Mouse (Mus musculus) liver, adult 2 months (tissue): ENCODE measurements around the gene Iqsec3. TPM values are rescaled to one million over a fixed set of nuclear protein-coding genes. Genes with fewer than 3 reads are reported as not detected.
A peak's percentile ranks its signal among the peaks of the same experiment; 100 is the strongest.

Experiments used
- DNase-seq: peaks from one replicate; pipeline ENCODE4 v3.0.0-alpha.2; 2011; ENCODE audit warnings: low read depth, low spot score; ENCODE audit errors: extremely low read depth
- H3K27ac ChIP-seq: fragments of 200-500 bp; replicated peaks from 2 replicates; pipeline ENCODE4 v1.5.1; 2012; ENCODE audit warnings: low read depth, mild to moderate bottlenecking, control low read depth, inconsistent platforms, low read length; ENCODE audit not compliant: insufficient read depth
- H3K27me3 ChIP-seq: fragments of 200-500 bp; 2 replicates; pipeline ENCODE4 v1.6.1; 2012; ENCODE audit warnings: mild to moderate bottlenecking, moderate library complexity, low read length, inconsistent platforms; ENCODE audit not compliant: control insufficient read depth, insufficient read depth
- H3K36me3 ChIP-seq: fragments of 200-500 bp; 2 replicates; pipeline ENCODE4 v1.6.1; 2012; ENCODE audit warnings: low read length, inconsistent platforms; ENCODE audit not compliant: control insufficient read depth, insufficient read depth
- H3K4me1 ChIP-seq: fragments of 200-500 bp; 2 replicates; pipeline ENCODE4 v1.6.1; 2011; ENCODE audit warnings: low read length; ENCODE audit not compliant: control insufficient read depth, insufficient read depth
- H3K4me3 ChIP-seq: fragments of 200-500 bp; 2 replicates; pipeline ENCODE4 v1.5.1; 2011; ENCODE audit warnings: low read depth, mild to moderate bottlenecking, control low read depth, low read length, moderate library complexity; ENCODE audit not compliant: insufficient read depth
- H3K79me2 ChIP-seq: fragments of 200-500 bp; 2 replicates; pipeline ENCODE4 v1.6.1; 2012; ENCODE audit warnings: inconsistent platforms, mild to moderate bottlenecking, low read length, moderate library complexity; ENCODE audit not compliant: control insufficient read depth, insufficient read depth
- H3K9ac ChIP-seq: fragments of 200-500 bp; 2 replicates; pipeline ENCODE4 v1.6.1; 2012; ENCODE audit warnings: low read depth, mild to moderate bottlenecking, control low read depth, inconsistent platforms, low read length
- CTCF ChIP-seq: fragments of 200-500 bp; IDR thresholded peaks from 2 replicates; pipeline ENCODE4 v1.5.1; 2011; ENCODE audit warnings: low read depth, low read length, control low read depth
- POLR2A ChIP-seq: fragments of 200-500 bp; IDR thresholded peaks from 2 replicates; pipeline ENCODE4 v1.6.1; 2011; ENCODE audit warnings: low read length, control low read depth; ENCODE audit not compliant: insufficient read depth; ENCODE audit errors: extremely low read depth
- WGBS: fragments of 180-500 bp; shearing (Covaris S2); methylation state at CpG from one replicate; pipeline ENCODE4 v1.1.7; 2018; 5-methylcytosine and 5-hydroxymethylcytosine counted together
- polyA plus RNA-seq: library from polyadenylated mRNA; depleted of rRNA; stranded (reverse); fragments of >200 nt; gene quantifications from 2 replicates; pipeline ENCODE4 v1.2.3, GENCODE M21; 2012
- total RNA-seq: library from RNA; depleted of rRNA; stranded (reverse); fragments of >200 nt; gene quantifications from 2 replicates; pipeline ENCODE4 v1.2.3, GENCODE M21; 2014

Gene Iqsec3
- total and polyA plus RNA-seq, 2 experiments: not detected

GRCm38 (mm10) chr6:121344329-121344728 lies 129.1 kb downstream of the Iqsec3 start:
- no peak overlapping the region for H3K27ac ChIP-seq
- no peaks in the 10 kb centered on the region for H3K27me3 ChIP-seq
- peaks cover 20% of the 10 kb centered on the region for H3K4me1 ChIP-seq
- H3K9ac ChIP-seq: no peak overlapping the region
- H3K79me2 ChIP-seq: no peaks in the 10 kb centered on the region; the same call in 1 of the 2 replicates
- 77% methylated on average over 5 of the region's 5 CpGs for WGBS
- H3K4me3 ChIP-seq: no peak overlapping the region
- H3K36me3 ChIP-seq: no peaks in the 10 kb centered on the region
- TF ChIP-seq CTCF: no peak
- no peak for DNase-seq

DNA sequence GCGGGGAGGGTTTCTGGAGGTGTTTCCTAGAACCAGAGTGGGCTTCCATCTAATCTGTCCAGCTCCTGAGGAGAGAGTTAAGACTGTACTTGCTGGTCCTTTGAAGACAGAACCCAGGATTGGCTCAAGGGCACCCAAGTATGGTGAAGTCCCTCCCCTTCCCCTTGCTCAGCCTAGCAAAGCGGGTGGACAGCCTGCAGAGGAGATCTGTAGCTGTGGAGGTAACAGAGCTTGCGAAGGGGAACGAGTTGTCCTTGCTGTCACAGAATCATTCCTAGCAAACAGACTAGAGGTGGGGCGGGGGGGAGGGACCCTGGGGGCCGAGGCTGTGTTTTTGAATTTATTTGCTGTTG lies 129.7 kb downstream of the Iqsec3 start:
- no peak overlapping the region for H3K9ac ChIP-seq
- peaks cover 20% of the 10 kb centered on the region for H3K4me1 ChIP-seq
- 74% methylated on average over 6 of the region's 6 CpGs for WGBS
- no peaks in the 10 kb centered on the region for H3K27me3 ChIP-seq
- TF ChIP-seq CTCF: no peak
- no peak for TF ChIP-seq POLR2A
- H3K4me3 ChIP-seq: no peak overlapping the region
- no peak for DNase-seq
- no peak overlapping the region for H3K27ac ChIP-seq
- 0 out of 2 replicates have a peak, but pooled peaks cover 2% of the 10 kb centered on the region for H3K36me3 ChIP-seq
- no peaks in the 10 kb centered on the region; the same call in 1 of the 2 replicates for H3K79me2 ChIP-seq

DNA sequence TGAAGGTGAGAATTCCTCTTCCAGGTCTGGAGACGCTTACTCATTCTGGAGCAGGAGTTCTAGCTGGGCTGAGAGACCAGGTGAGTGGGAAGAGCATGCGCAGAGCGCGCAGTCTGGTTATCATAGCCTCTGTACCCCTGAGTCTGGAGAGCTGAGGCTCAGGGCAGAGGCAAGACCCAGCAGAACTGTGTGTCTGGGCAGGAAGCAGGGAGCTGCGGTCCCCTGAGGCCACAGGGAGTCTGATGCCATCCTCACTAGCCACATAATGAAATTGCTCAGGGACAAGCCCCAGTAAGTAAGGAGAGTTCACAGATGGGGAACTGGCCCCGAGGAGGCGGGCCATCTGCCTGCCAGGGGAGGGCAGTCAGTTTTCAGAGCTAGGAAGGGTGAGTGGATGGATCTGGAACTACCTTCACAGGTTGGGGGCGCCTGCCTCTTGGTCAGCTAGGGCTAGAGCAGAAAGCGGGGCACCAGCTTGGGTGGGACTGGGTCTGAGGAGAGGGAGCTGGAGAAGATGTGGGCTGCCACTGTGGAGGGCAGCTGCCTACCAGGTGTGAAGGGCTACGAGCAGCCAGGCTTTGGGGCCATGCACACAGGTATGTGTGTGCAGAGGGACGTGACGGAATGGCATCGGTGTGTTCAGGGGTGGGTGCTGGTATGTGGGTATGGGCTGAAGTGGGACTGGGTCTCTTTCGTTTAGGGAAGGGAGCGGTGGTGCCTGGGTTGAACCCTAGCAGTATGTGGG lies 130.3 kb downstream of the Iqsec3 start, which contains the start of gene Slc6a12:
Slc6a12 (plus strand) TSS at position 51 of the 745 bp plus-strand sequence.
- H3K9ac ChIP-seq: no peak within 1 kb of the TSS
- TF ChIP-seq POLR2A (no peak), CTCF (no peak)
- H3K36me3 ChIP-seq: 0 out of 2 replicates have a peak, but pooled peaks cover 2% of the 10 kb centered on the region
- no peaks in the 10 kb centered on the region; the same call in 1 of the 2 replicates for H3K79me2 ChIP-seq
- DNase-seq: no peak
- H3K27ac ChIP-seq: no peak within 1 kb of the TSS
- no peak within 1 kb of the TSS for H3K4me3 ChIP-seq
- H3K27me3 ChIP-seq: no peaks in the 10 kb centered on the region
- peaks cover 20% of the 10 kb centered on the region for H3K4me1 ChIP-seq
- WGBS: 90% methylated on average over 15 of the region's 15 CpGs

GRCm38 (mm10) chr6:121341650-121342049 lies 131.8 kb downstream of the Iqsec3 start:
- WGBS: 74% methylated on average over 6 of the region's 6 CpGs
- Histone ChIP-seq H3K27ac (no peak overlapping the region), H3K4me1 (peaks cover 13% of the 10 kb centered on the region)

GRCm38 (mm10) chr6:121338519-121338896 lies 135.0 kb downstream of the Iqsec3 start:
- H3K4me3 ChIP-seq: no peak overlapping the region
- peak; percentile 52 for DNase-seq
- H3K27ac ChIP-seq: 0 out of 2 replicates have a peak overlapping the region, but pooled peaks have one; percentile 13
- H3K4me1 ChIP-seq: peaks cover 15% of the 10 kb centered on the region
- no peaks in the 10 kb centered on the region for H3K79me2 ChIP-seq
- no peaks in the 10 kb centered on the region for H3K27me3 ChIP-seq
- H3K36me3 ChIP-seq: peaks cover 22% of the 10 kb centered on the region
- WGBS: 33% methylated on average over 4 of the region's 4 CpGs
- no peak overlapping the region for H3K9ac ChIP-seq
- TF ChIP-seq POLR2A (no peak), CTCF (no peak)

More at GRCm38 (mm10) chr6:121341650-121342049, 131.8 kb downstream of the Iqsec3 start:
- no peak for DNase-seq
- Histone ChIP-seq H3K4me3 (no peak overlapping the region), H3K27me3 (no peaks in the 10 kb centered on the region), H3K9ac (no peak overlapping the region), H3K79me2 (no peaks in the 10 kb centered on the region), H3K36me3 (peaks cover 10% of the 10 kb centered on the region)
- TF ChIP-seq CTCF: no peak

DNA sequence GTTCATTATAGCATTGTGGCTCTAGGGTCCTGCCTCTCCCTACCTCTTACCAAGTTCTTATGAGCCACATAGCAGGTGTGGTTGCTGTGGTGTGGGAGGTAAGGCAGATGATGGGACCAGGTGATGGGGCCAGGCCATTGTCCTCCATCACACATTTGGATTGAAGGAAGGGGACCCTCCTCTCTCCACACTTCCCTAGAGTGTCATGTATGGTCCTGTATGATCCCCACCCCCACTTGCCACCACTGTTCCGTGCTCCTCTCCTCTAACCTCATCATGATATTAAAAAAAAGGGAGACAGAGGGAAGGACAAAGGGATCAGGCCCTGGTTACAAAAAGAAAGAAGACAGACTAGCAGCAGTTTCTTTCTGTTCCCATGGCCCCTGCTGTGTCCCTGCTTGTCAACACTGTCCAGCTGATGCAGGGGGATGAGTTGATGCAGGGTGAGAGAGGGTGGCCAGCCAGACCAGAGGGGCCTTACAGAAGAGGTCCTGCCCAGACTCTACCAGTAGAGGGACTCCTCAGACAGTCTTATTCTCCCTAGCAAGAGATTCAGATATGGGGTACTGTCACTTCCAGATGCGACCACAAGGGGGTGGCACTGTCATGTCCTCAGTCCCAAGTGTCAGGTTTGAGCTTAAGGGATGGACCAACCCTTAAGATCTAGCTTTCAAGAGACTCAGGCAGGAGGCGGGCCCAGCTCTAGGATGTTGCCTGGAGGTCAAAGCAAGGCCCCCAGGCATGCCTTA lies 135.5 kb downstream of the Iqsec3 start:
- H3K27ac ChIP-seq: 0 out of 2 replicates have a peak overlapping the region, but pooled peaks have one; percentile 13

More for the DNA sequence above, 135.5 kb downstream of the Iqsec3 start:
- Histone ChIP-seq H3K9ac (no peak overlapping the region), H3K4me1 (peaks cover 15% of the 10 kb centered on the region), H3K27me3 (no peaks in the 10 kb centered on the region), H3K79me2 (no peaks in the 10 kb centered on the region), H3K4me3 (no peak overlapping the region), H3K36me3 (peaks cover 23% of the 10 kb centered on the region)
- 52% methylated on average over 3 of the region's 3 CpGs for WGBS
- TF ChIP-seq CTCF (peak; percentile 69), POLR2A (no peak)
- peak; percentile 66 for DNase-seq
